Mouse (Mus musculus) forebrain, embryonic 14.5 days (tissue): ENCODE measurements around the gene Cfdp1. TPM values are rescaled to one million over a fixed set of nuclear protein-coding genes. Genes with fewer than 3 reads are reported as not detected.

ENCODE experiments used
- ATAC-seq: fragments of 200-750 bp; cut with Nextera tagmentation; 2 replicates; pipeline ENCODE4 v1.8.0; 2017; ENCODE audit warnings: mild to moderate bottlenecking, moderate library complexity
- DNase-seq: peaks from one replicate; pipeline ENCODE4 v3.0.0-alpha.2; 2015; ENCODE audit warnings: low spot score
- H3K27ac ChIP-seq: fragments of 300-500 bp; sonication (generic); 2 replicates; pipeline ENCODE4 v1.5.1; 2014; ENCODE audit warnings: low read depth, mild to moderate bottlenecking, control low read depth, low read length, moderate library complexity
- H3K27me3 ChIP-seq: fragments of 300-500 bp; sonication (generic); replicated peaks from 2 replicates; pipeline ENCODE4 v1.6.1; 2014; ENCODE audit warnings: low read length, control low read depth, mixed read lengths; ENCODE audit not compliant: control insufficient read depth, insufficient read depth
- H3K36me3 ChIP-seq: fragments of 300-500 bp; sonication (generic); 2 replicates; pipeline ENCODE4 v1.6.1; 2014; ENCODE audit warnings: low read length, control low read depth; ENCODE audit not compliant: control insufficient read depth, insufficient read depth
- H3K4me1 ChIP-seq: fragments of 300-500 bp; sonication (generic); 2 replicates; pipeline ENCODE4 v1.6.1; 2014; ENCODE audit warnings: antibody characterized with exemption, low read length, control low read depth; ENCODE audit not compliant: control insufficient read depth, insufficient read depth
- H3K4me2 ChIP-seq: fragments of 300-500 bp; sonication (generic); 2 replicates; pipeline ENCODE4 v1.6.1; 2014; ENCODE audit warnings: mild to moderate bottlenecking, control low read depth, low read length
- H3K4me3 ChIP-seq: fragments of 300-500 bp; sonication (generic); 2 replicates; pipeline ENCODE4 v1.5.1; 2014; ENCODE audit warnings: low read depth, low read length, control low read depth
- H3K9ac ChIP-seq: fragments of 300-500 bp; sonication (generic); 2 replicates; pipeline ENCODE4 v1.6.1; 2014; ENCODE audit warnings: mild to moderate bottlenecking, low read length, control low read depth, moderate library complexity
- H3K9me3 ChIP-seq: fragments of 300-500 bp; sonication (generic); replicated peaks from 2 replicates; pipeline ENCODE4 v1.6.1; 2016; ENCODE audit warnings: low read length, control low read depth, mixed read lengths; ENCODE audit not compliant: control insufficient read depth
- WGBS: fragments of 180-500 bp; shearing (Covaris S2); extraction: QIAGEN DNeasy Blood & Tissue Kit; methylation state at CpG from one replicate; pipeline ENCODE4 v1.1.7; 2014; 5-methylcytosine and 5-hydroxymethylcytosine counted together
- polyA plus RNA-seq: library from polyadenylated mRNA; unstranded; fragments of >200 nt; fragmentation: Nextera tagmentation; extraction: Ambion mirVana; gene quantifications from 2 replicates; pipeline ENCODE4 v1.2.1, GENCODE M21; 2014

Gene Cfdp1
- polyA plus RNA-seq, 1 experiment from 2014 or later: 173 TPM

GRCm38 (mm10) chr8:111740994-111741393, 113.1 kb downstream of the Cfdp1 start:
- peaks cover 66% of the 10 kb centered on the region for H3K4me1 ChIP-seq
- H3K27ac ChIP-seq: no peak overlapping the region
- ATAC-seq (no peak), DNase-seq (no peak)
- H3K36me3 ChIP-seq: no peaks in the 10 kb centered on the region
- H3K9me3 ChIP-seq: no peaks in the 10 kb centered on the region
- H3K27me3 ChIP-seq: no peaks in the 10 kb centered on the region
- no peak overlapping the region for H3K4me3 ChIP-seq
- WGBS: 88% methylated on average over 8 of the region's 8 CpGs
- no peak overlapping the region; the same call in 1 of the 2 replicates for H3K9ac ChIP-seq
- peak overlapping the region; percentile 79 for H3K4me2 ChIP-seq

- Histone ChIP-seq H3K4me3 (no peak overlapping the region), H3K9me3 (no peaks in the 10 kb centered on the region), H3K36me3 (no peaks in the 10 kb centered on the region), H3K4me1 (peaks cover 68% of the 10 kb centered on the region), H3K27ac (no peak overlapping the region), H3K27me3 (no peaks in the 10 kb centered on the region), H3K9ac (peak overlapping the region; percentile 25; the same call in 1 of the 2 replicates), H3K4me2 (0 out of 2 replicates have a peak overlapping the region, but pooled peaks have one; percentile 79)
- WGBS: 87% methylated on average over 7 of the region's 7 CpGs
- DNase-seq (no peak), ATAC-seq (no peak)
Measured at GRCm38 (mm10) chr8:111740301-111740711, 113.8 kb downstream of the Cfdp1 start.

GRCm38 (mm10) chr8:111739604-111740003, 114.5 kb downstream of the Cfdp1 start:
- no peak overlapping the region for H3K4me2 ChIP-seq
- no peaks in the 10 kb centered on the region for H3K9me3 ChIP-seq
- peaks cover 71% of the 10 kb centered on the region for H3K4me1 ChIP-seq
- H3K9ac ChIP-seq: peak overlapping the region; percentile 14; the same call in 1 of the 2 replicates
- no peaks in the 10 kb centered on the region for H3K27me3 ChIP-seq
- ATAC-seq: no peak
- no peak for DNase-seq
- no peaks in the 10 kb centered on the region for H3K36me3 ChIP-seq
- H3K27ac ChIP-seq: no peak overlapping the region
- WGBS: 54% methylated on average over 7 of the region's 7 CpGs
- H3K4me3 ChIP-seq: no peak overlapping the region

GRCm38 (mm10) chr8:111738867-111739266, 115.2 kb downstream of the Cfdp1 start:
- H3K9ac ChIP-seq: 0 out of 2 replicates have a peak overlapping the region, but pooled peaks have one; percentile 14
- ATAC-seq (no peak), DNase-seq (no peak)
- no peak overlapping the region for H3K4me3 ChIP-seq
- H3K27me3 ChIP-seq: no peaks in the 10 kb centered on the region
- H3K4me2 ChIP-seq: no peak overlapping the region
- H3K36me3 ChIP-seq: no peaks in the 10 kb centered on the region
- H3K4me1 ChIP-seq: peaks cover 70% of the 10 kb centered on the region
- WGBS: 86% methylated on average over 6 of the region's 6 CpGs
- H3K27ac ChIP-seq: no peak overlapping the region
- H3K9me3 ChIP-seq: no peaks in the 10 kb centered on the region

GRCm38 (mm10) chr8:111736321-111736720, 117.8 kb downstream of the Cfdp1 start:
- H3K4me2 ChIP-seq: no peak overlapping the region
- WGBS: 51% methylated on average over 7 of the region's 7 CpGs

GRCm38 (mm10) chr8:111735791-111736190, 118.3 kb downstream of the Cfdp1 start:
- H3K9ac ChIP-seq: 0 out of 2 replicates have a peak overlapping the region, but pooled peaks have one; percentile 40
- WGBS: 90% methylated on average over 4 of the region's 4 CpGs

More at GRCm38 (mm10) chr8:111736321-111736720, 117.8 kb downstream of the Cfdp1 start:
- Histone ChIP-seq H3K27ac (peak overlapping the region; percentile 50), H3K4me3 (no peak overlapping the region), H3K36me3 (no peaks in the 10 kb centered on the region), H3K4me1 (peaks cover 70% of the 10 kb centered on the region), H3K9me3 (no peaks in the 10 kb centered on the region), H3K27me3 (no peaks in the 10 kb centered on the region), H3K9ac (no peak overlapping the region)
- ATAC-seq (peak; percentile 28; the same call in 1 of the 2 replicates), DNase-seq (peak; percentile 59)

GRCm38 (mm10) chr8:111735335-111735761, 118.7 kb downstream of the Cfdp1 start:
- H3K27ac ChIP-seq: no peak overlapping the region
- 73% methylated on average over 8 of the region's 8 CpGs for WGBS
- no peaks in the 10 kb centered on the region for H3K27me3 ChIP-seq
- peaks cover 68% of the 10 kb centered on the region for H3K4me1 ChIP-seq
- peak overlapping the region; percentile 40; the same call in 1 of the 2 replicates for H3K9ac ChIP-seq
- no peaks in the 10 kb centered on the region for H3K36me3 ChIP-seq
- H3K4me2 ChIP-seq: no peak overlapping the region
- no peak for DNase-seq
- ATAC-seq: no peak
- H3K4me3 ChIP-seq: no peak overlapping the region
- no peaks in the 10 kb centered on the region for H3K9me3 ChIP-seq

More at GRCm38 (mm10) chr8:111735791-111736190, 118.3 kb downstream of the Cfdp1 start:
- Histone ChIP-seq H3K9me3 (no peaks in the 10 kb centered on the region), H3K4me3 (no peak overlapping the region), H3K4me2 (no peak overlapping the region), H3K27me3 (no peaks in the 10 kb centered on the region), H3K4me1 (peaks cover 70% of the 10 kb centered on the region), H3K36me3 (no peaks in the 10 kb centered on the region), H3K27ac (peak overlapping the region; percentile 50)
- no peak for DNase-seq
- ATAC-seq: no peak

- H3K27ac ChIP-seq: 0 out of 2 replicates have a peak overlapping the region, but pooled peaks have one; percentile 48
- no peak for ATAC-seq
- peaks cover 58% of the 10 kb centered on the region for H3K4me1 ChIP-seq
- no peak for DNase-seq
- WGBS: 49% methylated on average over 6 of the region's 6 CpGs
- H3K36me3 ChIP-seq: no peaks in the 10 kb centered on the region
- 0 out of 2 replicates have a peak overlapping the region, but pooled peaks have one; percentile 29 for H3K9ac ChIP-seq
- no peaks in the 10 kb centered on the region for H3K27me3 ChIP-seq
- H3K4me2 ChIP-seq: no peak overlapping the region
- H3K4me3 ChIP-seq: no peak overlapping the region
- H3K9me3 ChIP-seq: no peaks in the 10 kb centered on the region
Measured at GRCm38 (mm10) chr8:111734244-111734960, 119.7 kb downstream of the Cfdp1 start.
